Mouse (Mus musculus): Measurements from ENCODE around the gene Bpifa2. TPM values are rescaled to one million over a fixed set of nuclear protein-coding genes. Genes with fewer than 3 reads are reported as not detected.
A peak's percentile ranks its signal among the peaks of the same experiment; 100 is the strongest.
"Not testable (repeated sequence)": the region's sequence is repeated elsewhere in the genome, so short reads cannot be mapped to it uniquely, and the experiment has no call there.

Bpifa2 gene
- total RNA-seq (2021), result not detected

DNA sequence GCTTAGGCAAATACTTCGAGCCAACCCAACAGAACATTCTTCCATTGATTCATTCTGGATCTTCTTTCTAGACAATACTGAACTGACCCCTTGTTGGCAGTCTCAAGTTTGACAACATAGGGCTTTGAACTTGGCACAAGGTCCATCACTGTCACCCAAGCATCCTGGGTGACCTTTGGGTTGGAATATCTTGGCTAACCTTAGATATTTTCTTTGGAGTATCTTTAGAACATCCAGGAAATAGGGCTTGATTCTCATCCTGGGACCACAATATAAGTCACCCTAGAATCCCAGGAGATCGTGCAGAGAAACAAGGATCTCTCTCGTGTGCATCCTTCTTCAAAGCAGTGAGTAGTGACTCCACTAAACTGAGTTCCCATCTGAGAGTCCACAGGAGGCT lies at the start of gene Bpifa2:
Gene Bpifa2, plus strand, starts transcription at position 301 of the 400 bp plus-strand sequence.
- intact Hi-C loops (cut with DNase I), result no loop called here
- no peak for DNase-seq

DNA sequence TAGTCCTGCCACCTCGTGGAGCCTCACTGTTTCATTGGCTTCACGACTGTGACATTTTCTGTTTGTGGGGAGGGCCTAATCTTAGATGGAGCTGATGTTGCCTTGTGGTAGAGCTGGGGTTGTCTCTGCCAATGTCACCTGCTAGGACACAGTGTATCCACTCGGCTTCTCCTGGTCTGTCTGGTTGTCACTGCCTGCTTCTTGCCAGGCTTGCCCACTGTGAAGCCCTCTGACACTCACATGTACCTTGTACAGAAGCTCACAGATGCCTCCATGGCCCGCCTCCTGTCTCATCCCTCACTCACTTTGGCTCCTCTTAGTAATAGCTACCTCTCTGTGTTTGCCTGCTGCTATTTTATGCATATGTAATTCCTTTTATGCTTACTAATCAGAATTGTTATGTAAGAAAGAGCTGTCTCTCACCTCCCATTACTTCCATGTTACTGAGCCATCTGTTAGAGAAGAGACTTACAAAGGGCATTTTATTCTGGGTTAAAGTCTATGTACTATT lies 45.2 kb upstream of the Bpifa2 start:
- no peak for DNase-seq
- intact Hi-C loops (cut with DNase I), result no loop called here

- intact Hi-C loops (cut with DNase I), result no loop called here
- peak; percentile 79 for DNase-seq
Observed at GRCm38 (mm10) chr2:153963334-153963733, 44.7 kb upstream of the Bpifa2 start.

GRCm38 (mm10) chr2:153970221-153970620 lies 37.8 kb upstream of the Bpifa2 start:
- intact Hi-C loops (cut with DNase I), result no loop called here

GRCm38 (mm10) chr2:153974582-153974981 lies 33.5 kb upstream of the Bpifa2 start, which contains the start of gene Bpifa6:
Gene Bpifa6, plus strand, starts transcription at chr2:153974945.
- DNase-seq, result no peak
- intact Hi-C loops (cut with DNase I), result no loop called here

More at GRCm38 (mm10) chr2:153970221-153970620, 37.8 kb upstream of the Bpifa2 start:
- no peak for DNase-seq

DNA sequence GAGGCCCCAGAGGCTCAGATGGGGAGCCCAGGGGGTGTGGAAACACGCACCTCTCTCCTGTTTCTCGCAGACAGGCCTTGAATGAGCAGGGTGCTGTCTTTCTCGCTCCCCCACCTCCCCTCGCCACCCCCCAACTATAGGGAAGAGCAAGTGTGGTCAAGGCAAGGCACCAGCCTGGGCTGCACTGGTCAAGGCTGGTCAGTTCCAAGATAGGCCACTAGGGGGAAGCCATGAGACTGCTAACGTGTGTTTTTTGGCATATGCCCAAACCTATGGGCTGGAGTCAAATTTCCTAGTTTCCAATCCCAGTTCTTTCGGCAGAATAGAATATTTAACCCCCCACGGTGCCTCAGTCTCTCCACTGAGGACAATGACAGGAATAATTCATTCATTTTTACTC lies 12.3 kb upstream of the Bpifa2 start:
- intact Hi-C loops (cut with DNase I), result no loop called here
- DNase-seq, result peak; percentile 87

GRCm38 (mm10) chr2:154000501-154000900 lies 7.6 kb upstream of the Bpifa2 start:
- no peak for DNase-seq
- intact Hi-C loops (cut with DNase I), result no loop called here

DNA sequence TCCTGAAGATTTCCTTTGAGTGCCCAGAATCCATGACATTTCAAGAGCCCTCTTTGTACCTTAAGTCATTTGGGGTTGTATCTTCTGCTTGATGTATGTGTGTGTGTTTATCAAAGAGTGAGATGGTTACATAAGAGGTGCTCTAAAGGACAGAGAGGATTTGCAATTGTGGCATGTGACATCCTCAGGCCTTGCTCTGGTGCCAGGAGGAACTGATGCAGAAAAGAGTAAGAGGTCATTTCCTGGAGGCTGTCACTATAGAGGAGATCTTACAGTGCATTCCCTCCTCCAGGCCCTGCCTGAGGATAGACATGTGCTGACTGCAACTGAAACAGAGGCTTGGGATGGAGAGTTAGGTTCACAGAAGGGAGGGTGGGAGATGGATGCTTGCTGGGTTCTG lies 7.0 kb upstream of the Bpifa2 start:
- intact Hi-C loops (cut with DNase I), result no loop called here
- DNase-seq, result no peak

GRCm38 (mm10) chr2:154004456-154004855 lies 3.6 kb upstream of the Bpifa2 start:
- intact Hi-C loops (cut with DNase I), result no loop called here
- DNase-seq, result no peak

DNA sequence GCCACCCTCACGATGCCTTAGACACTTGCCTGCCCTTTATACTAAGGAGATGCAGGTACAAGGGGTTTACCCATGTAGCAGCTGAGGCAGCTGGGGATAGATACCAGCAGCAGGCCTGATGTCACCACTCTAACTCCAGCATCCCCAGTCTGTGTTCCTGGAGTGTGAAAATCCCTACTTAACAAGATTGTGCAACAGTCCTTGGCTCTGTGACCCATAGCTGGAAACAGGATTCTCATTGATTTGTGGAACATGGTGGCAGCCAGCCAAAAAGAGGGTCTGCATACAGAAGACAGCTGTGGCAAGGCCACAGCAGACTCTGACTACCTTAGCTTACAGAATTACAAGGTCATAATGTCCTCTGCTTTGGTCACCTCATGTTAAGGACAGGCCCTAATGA lies 3.0 kb upstream of the Bpifa2 start:
- intact Hi-C loops (cut with DNase I), result no loop called here
- DNase-seq, result no peak

- DNase-seq, result no peak
Observed at GRCm38 (mm10) chr2:154005734-154006133, 2.3 kb upstream of the Bpifa2 start.

GRCm38 (mm10) chr2:154006331-154006730 lies 1.7 kb upstream of the Bpifa2 start:
- DNase-seq, result peak; percentile 15
- intact Hi-C loops (cut with DNase I), result no loop called here

More at GRCm38 (mm10) chr2:154005734-154006133, 2.3 kb upstream of the Bpifa2 start:
- intact Hi-C loops (cut with DNase I), result no loop called here

GRCm38 (mm10) chr2:154007381-154007780 lies 684 bp upstream of the Bpifa2 start:
- intact Hi-C loops (cut with DNase I), result no loop called here
- DNase-seq, result no peak

GRCm38 (mm10) chr2:154017990-154018389 lies 9.9 kb downstream of the Bpifa2 start:
- no peak for DNase-seq

GRCm38 (mm10) chr2:154024676-154025075 lies 16.6 kb downstream of the Bpifa2 start:
- DNase-seq; intact Hi-C loops (cut with DNase I): not testable (repeated sequence)

More at GRCm38 (mm10) chr2:154017990-154018389, 9.9 kb downstream of the Bpifa2 start:
- intact Hi-C loops (cut with DNase I), result no loop called here

DNA sequence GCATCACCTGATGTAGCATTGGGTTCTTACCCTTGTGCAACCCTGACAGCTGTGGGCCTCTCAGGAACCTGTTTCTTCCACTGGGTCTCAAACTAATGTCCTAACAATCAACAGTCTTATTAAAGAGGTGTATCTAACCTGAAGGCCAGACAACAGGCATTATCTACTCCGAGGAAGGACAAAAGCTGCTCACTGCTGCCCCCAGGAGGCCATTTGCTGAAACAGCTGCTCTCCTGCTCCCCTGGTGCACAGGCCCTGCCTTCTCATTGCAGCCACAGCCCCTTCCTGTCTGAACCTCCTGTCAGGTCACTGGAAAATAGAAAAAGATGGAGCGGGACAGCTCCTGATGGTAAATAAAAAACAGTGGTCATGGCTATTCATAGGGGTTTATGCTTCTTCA lies 30.9 kb downstream of the Bpifa2 start:
- DNase-seq, result peak; percentile 46
- intact Hi-C loops (cut with DNase I), result no loop called here

- intact Hi-C loops (cut with DNase I), result no loop called here
- no peak for DNase-seq
Observed at GRCm38 (mm10) chr2:154044743-154045142, 36.7 kb downstream of the Bpifa2 start.

- no peak for DNase-seq
- intact Hi-C loops (cut with DNase I), result no loop called here
Observed at GRCm38 (mm10) chr2:154058690-154059089, 50.6 kb downstream of the Bpifa2 start.

Other genes with a start within 250 kb of the Bpifa2 start
- gene Efcab8, start 228.3 kb upstream of the Bpifa2 start, total RNA-seq (2021), result under 1 TPM; 0.32 to 0.60 TPM
- gene Sun5, start 137.2 kb upstream of the Bpifa2 start, total RNA-seq (2021), result not detected
- not detected for gene Bpifb2, start 133.2 kb upstream of the Bpifa2 start, total RNA-seq (2021)
- not detected for gene Bpifb6, start 107.9 kb upstream of the Bpifa2 start, total RNA-seq (2021)
- under 1 TPM in 1 of 2 experiments, not detected in 1; 0.40 TPM for gene Bpifb3, start 90.0 kb upstream of the Bpifa2 start, total RNA-seq (2021)
- gene Bpifb4, start 70.1 kb upstream of the Bpifa2 start, total RNA-seq (2021), result not detected
- gene Bpifa6, start 33.3 kb upstream of the Bpifa2 start, total RNA-seq (2021), result not detected
- not detected for gene Bpifa3, start 122.1 kb downstream of the Bpifa2 start, total RNA-seq (2021)
- not detected for gene Bpifa1, start 134.6 kb downstream of the Bpifa2 start, total RNA-seq (2021)
- not detected for gene Bpifa5, start 154.3 kb downstream of the Bpifa2 start, total RNA-seq (2021)
- under 1 TPM; 0.14 to 0.30 TPM for gene Bpifb1, start 182.6 kb downstream of the Bpifa2 start, total RNA-seq (2021)
- under 1 TPM in 1 of 2 experiments, not detected in 1; 0.30 TPM for gene Bpifb5, start 215.5 kb downstream of the Bpifa2 start, total RNA-seq (2021)
- not detected for gene Bpifb9a, start 249.6 kb downstream of the Bpifa2 start, total RNA-seq (2021)